Mouse (Mus musculus) splenic B cell, adult 2 months (primary cell): ENCODE measurements around the gene Trim14.

Source experiments
- DNase-seq: peaks from one replicate; pipeline ENCODE4 v3.0.0-alpha.2; 2011; ENCODE audit warnings: low read depth, low spot score
- H3K27me3 ChIP-seq: 2 replicates; pipeline ENCODE4 v1.6.1; 2012; ENCODE audit warnings: mild to moderate bottlenecking, low read length, moderate library complexity, mixed read lengths; ENCODE audit not compliant: control insufficient read depth, poor library complexity, insufficient read depth, severe bottlenecking
- H3K36me3 ChIP-seq: 2 replicates; pipeline ENCODE4 v1.6.1; 2012; ENCODE audit warnings: mild to moderate bottlenecking, low read length, moderate library complexity, mixed read lengths; ENCODE audit not compliant: control insufficient read depth, poor library complexity, insufficient read depth, severe bottlenecking

Trim14 gene

DNA sequence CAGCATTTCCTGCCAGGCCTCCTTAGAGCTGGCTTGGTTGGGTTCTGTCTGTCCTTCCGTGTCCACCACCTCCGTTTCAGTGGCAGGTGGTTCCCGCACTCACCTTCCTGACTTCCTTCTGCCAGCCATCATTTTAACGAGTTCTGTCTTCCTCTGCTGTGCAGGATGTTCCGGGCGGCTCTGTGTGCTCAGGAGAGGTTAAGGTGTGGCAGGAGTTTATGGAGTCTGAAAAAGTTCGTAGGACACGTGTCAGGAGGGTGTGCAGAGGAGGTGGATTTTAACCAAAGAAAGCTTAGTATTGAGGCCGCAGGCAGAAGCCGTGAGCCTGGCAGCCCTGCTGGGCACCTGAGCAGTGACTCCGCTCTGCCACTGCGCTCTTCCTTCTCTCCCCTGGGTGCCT, 40.4 kb downstream of the Trim14 start:
- peaks cover 12% of the 10 kb centered on the region for H3K36me3 ChIP-seq
- H3K27me3 ChIP-seq, result no peaks in the 10 kb centered on the region
- no peak for DNase-seq

DNA sequence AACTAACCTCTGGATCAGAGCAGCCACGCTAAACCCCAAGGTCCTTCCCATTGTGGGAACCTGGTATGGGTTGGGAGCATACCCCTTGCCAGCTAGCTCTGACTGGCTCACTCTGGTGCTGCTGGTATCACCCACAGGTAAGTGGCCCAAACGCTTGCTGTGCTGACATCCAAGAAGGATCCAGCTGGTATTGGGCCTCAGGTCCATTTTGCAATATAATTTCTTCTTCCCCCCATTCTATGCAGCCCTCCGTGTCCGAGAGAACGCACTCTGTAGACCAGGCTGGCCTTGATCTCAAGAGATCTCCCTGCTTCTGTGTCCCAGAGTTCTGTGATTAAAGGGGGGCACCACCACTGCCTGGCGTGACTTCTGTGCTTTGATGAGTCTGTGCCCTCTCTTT, 42.9 kb downstream of the Trim14 start:
- Histone ChIP-seq H3K27me3 (no peaks in the 10 kb centered on the region), H3K36me3 (peaks cover 12% of the 10 kb centered on the region)
- no peak for DNase-seq

DNA sequence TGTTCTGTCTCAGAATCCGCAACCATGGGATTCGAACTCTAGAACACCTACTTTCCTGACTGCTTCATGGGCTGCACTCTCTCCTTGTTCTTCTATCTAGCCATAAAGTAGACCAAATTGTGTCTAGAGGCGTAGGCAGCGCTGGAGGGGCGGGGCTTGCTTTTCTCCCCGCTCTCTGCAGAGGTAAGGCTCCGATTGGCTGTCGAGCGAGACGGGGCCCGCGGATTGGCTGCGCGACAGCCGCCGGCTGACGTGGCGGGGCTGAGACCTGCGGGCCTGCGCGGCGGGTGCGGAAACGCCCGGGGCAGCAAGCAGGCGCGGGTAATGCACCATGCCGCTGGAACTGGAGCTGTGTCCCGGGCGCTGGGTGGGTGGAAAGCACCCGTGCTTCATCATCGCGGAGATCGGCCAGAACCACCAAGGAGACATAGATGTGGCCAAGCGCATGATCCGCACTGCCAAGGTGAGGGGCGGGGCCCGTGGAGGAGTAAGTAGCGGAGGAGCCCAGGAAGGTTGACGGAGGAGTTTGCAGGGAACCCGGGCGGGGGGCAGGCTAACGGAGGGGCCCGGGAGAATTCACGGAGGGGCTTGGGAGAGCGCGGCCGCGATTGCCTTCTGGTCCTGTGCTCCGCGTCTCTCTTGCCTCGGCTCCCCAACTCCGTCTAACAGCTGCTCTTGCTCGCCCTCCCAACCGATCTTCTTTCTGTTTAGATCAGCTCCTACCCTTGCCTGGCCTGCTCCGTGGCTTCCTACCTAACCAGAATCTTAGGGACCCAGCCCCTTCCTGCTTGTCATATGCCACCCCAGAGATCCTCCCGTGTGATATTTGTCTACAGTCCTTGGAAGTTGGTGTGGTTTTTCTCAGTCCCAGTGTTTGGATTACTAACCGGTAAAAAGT, 46.7 kb downstream of the Trim14 start, which contains the start of gene Nans:
TSS of gene Nans (plus strand) at position 221 of the 898 bp plus-strand sequence.
- H3K36me3 ChIP-seq, result peaks cover 7% of the 10 kb centered on the region
- peak; percentile 95 for DNase-seq
- no peaks in the 10 kb centered on the region for H3K27me3 ChIP-seq

DNA sequence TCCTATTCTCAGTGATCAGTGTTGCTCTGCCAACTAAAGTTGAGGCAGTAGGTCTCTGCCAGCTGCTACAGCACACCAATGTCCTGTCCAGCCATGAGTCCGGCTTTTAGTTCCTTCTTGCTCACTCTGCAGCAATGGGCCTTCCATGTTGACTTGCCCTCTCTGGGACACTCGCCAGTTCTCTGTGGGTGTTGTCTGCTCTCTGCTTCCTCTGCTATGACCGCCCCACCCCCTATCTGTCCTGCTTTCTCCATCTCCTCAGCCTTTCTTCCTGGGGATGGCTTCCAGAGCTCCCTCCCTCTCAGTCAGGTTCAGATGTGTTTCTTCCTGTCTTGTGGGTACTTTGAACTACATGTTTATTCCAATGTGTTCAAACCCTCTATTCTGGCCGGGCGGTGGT, 48.6 kb downstream of the Trim14 start:
- no peak for DNase-seq
- Histone ChIP-seq H3K36me3 (no peaks in the 10 kb centered on the region), H3K27me3 (no peaks in the 10 kb centered on the region)

DNA sequence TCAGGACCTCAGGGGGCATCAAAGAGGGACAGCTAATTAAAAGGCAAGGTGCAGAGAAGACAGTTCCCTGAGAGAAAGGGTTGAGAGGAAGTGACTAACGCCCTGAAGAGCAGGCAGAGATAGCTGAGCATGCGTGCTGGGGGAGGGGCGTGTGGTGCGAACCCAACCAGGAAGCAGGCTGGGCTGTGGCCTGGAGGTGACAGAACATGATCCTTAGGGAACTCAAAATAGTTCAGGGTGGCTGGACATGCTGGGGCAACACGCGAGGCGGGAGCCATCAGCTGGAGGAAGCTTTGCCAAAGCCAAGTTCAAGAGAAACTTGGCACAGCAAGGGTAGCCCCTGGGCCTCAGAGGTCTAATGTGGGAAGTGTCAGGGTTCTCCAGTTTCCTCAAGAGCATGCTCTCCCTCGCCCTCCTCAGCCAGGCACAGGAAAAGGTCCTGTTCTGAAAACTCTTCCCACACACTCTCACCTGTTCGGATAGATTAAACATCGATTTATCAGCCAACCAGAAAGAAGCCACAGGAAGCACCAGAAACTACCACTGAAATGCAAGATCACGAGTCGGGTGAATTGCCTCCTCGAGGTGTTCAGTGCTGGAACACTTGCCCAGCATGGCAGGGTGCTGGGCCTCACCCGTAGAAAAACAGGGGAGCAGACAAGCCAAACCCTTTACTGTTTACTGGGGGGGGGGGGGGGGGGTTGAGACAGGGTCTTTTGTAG, 50.1 kb downstream of the Trim14 start:
- peak; percentile 79 for DNase-seq
- H3K27me3 ChIP-seq, result no peaks in the 10 kb centered on the region
- H3K36me3 ChIP-seq, result no peaks in the 10 kb centered on the region

DNA sequence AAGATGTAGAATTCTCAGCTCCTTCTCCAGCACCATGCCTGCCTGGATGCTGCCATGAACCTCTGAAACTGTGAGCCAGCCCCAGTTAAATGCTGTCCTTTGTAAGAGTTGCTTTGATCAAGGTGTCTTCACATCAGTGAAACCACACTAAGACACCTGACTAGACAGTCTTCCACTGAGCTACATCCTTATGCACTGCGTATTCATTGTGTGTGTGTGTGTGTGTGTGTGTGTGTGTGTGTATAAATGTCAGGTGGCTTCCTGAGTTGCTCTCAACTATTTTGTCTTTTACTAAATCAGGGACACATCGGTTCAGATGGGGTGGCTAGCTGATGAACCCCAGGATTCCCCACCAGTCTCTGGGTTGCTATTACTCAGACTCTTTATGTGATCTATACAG, 56.9 kb downstream of the Trim14 start:
- Histone ChIP-seq H3K27me3 (no peaks in the 10 kb centered on the region), H3K36me3 (peaks cover 4% of the 10 kb centered on the region)
- no peak for DNase-seq

DNA sequence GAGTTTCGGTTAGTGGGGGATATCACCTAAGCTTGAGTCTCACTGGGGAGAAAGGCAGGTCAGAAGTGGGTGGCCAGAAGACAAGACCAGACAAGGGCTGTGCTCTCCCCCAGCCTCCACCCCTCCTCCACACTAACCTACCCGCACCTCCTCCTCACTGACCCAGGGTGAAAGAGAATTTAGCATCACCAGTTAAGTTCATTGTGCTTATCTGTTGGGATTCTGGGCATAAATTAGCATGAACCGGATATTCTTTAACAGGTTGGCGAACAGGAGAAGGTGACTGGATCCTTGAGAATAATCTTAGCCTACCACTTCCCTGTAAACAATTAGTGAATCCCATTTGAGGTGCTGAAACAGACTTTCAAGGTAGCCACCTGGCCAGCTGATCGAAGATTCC, 60.8 kb downstream of the Trim14 start:
- H3K36me3 ChIP-seq, result peaks cover 14% of the 10 kb centered on the region
- DNase-seq, result no peak
- no peaks in the 10 kb centered on the region for H3K27me3 ChIP-seq

DNA sequence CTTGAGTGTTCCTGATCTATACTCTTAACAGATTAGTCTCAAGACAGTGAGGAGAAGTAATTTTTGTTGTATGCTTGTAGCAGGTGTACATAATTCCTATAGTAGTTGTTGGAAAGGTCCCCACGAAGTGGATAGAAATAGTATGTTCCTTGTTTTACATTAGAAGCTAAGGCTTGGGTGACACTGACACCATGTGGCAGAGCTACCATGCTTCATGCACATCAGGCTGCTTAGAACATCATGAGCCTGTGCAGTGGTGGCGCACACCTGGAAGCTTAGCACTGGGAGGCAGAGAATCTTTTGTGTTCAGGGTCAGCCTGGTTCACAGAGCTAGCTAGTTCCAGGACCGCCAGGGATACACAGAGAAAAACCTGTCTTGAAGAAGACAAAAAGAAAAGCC, 70.2 kb downstream of the Trim14 start:
- peaks cover 15% of the 10 kb centered on the region for H3K36me3 ChIP-seq
- H3K27me3 ChIP-seq, result no peaks in the 10 kb centered on the region
- peak; percentile 46 for DNase-seq

DNA sequence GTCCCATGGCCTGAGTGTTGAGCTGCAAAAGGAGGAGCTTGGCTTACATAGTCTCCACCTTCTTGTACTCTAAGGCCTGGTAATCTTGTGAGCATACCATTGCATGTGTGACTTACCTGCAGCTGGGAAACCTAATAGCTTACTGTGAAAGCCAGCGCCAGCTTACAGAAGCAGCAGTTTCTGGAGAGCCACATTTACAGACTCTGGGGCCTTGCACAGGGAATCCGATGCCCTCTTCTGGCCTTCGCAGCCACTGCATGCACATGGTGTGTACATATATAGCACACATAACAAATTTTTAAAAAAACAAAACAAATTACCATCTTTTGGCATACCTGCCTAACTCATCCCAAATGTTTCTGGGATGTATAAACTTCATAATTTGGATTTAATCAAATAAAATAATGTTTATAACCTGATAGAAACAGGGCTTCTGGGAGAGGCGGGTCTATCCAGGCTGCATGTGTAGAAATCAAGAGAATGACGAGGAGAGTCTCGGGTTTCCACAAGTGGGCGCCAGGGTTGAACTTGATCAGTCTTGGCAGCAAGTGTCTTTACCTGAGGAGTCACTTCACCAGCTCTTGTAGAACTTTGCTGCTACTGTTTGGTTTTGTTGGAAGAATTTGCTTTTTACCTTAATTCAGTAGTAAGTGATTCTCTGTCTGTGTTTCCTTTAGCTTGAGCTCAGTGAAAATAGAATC, 72.7 kb downstream of the Trim14 start:
- peaks cover 8% of the 10 kb centered on the region for H3K36me3 ChIP-seq
- peak; percentile 73 for DNase-seq

DNA sequence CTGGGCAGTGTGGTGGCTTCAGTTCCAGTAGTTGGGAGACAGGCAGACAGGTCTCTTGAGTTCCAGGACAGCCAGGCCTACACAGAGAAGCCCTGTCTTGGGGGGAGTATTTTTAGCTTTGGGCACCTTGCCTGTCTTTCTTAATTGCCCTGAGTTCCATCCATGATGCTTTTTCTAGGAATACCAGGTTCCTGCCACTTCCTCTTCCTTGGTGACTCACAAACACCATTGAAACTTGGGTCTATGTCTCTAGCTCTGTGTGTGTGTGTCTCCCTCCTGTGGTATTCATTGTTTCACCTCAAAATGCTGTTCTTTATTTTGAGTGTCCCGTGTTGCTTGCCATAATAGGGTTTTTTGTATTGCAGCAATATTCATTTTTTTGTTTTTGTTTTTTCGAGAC, 77.5 kb downstream of the Trim14 start:
- peak; percentile 23 for DNase-seq
- Histone ChIP-seq H3K27me3 (no peaks in the 10 kb centered on the region), H3K36me3 (peaks cover 3% of the 10 kb centered on the region)

More for the DNA sequence above, 72.7 kb downstream of the Trim14 start:
- H3K27me3 ChIP-seq, result no peaks in the 10 kb centered on the region

DNA sequence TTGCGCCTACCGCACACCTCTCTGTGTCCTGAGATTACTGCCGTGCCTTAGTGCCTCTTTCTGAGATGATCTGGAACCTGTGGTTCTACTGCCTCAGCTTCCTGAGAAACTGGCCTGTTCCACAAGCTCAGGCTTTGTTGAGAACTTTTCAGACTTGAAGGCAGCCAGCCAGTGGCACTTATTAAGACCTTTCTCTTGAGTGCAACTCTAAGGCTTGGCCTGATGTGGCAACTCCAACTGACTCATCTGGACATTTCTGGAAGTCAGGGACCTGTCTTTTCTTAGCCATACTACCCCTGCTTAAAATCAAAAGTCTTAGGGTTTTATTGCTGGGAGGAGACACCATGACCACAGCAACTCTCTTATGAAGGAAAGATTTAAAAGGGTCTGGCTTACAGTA, 78.8 kb downstream of the Trim14 start:
- no peak for DNase-seq
- Histone ChIP-seq H3K36me3 (no peaks in the 10 kb centered on the region; the same call in none of the 2 replicates), H3K27me3 (no peaks in the 10 kb centered on the region)

DNA sequence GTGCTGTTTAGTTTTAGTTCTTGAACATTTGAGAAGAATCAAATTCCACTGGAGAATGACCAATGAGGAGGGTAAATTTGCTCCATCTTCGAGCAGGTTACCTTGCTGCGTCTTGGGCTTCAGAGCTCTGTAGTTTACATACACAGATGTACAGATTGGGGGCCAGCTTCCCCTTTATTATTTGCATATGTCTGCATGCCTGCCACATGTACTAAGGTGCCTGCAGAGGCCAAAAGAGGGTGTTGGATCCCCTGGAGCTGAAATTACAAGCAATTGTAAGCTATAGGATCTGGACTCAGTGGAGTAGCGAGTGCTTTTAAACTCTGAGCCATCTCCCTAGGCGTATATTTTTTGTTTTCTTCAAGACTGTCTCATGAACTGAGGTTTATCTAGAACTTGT, 79.2 kb downstream of the Trim14 start:
- DNase-seq, result peak; percentile 61
- no peaks in the 10 kb centered on the region; the same call in none of the 2 replicates for H3K36me3 ChIP-seq

DNA sequence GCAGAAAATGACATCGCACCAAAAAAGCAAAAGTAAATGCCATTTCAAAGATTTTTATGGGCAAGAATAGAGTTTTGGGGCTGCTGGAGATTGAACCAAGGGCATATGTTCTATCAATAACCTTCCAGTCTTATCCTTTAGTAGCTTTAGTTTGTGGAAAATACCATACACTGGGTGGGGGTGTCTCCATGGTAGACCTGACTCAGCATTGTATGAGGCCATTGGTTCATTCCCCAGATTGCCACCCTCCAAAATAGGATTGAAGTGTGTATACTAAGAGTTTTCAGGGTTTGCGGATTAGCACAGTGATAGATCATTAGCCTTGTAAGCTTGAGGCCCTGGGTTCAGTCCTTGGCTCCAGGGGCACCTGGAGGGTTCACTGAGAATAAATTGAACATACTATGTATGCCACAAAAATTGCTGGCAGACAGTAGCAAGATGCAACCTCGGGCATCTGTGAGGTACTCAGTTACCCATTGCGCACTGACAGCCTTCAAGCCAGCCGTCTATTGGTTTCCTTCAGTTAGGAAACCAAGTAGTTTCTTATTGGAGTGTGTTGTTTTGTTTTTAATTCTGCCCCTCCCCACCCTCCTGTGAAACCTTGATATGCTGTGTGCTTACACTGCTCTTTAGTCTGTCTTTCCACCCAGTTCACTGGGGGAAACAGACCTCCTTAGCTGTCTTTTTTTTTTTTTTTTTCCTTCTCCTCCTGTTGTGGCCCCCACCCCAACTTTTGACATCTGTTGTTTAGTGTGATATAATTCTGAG, 81.7 kb downstream of the Trim14 start:
- no peaks in the 10 kb centered on the region for H3K36me3 ChIP-seq

More for the DNA sequence above, 79.2 kb downstream of the Trim14 start:
- no peaks in the 10 kb centered on the region for H3K27me3 ChIP-seq

More for the DNA sequence above, 81.7 kb downstream of the Trim14 start:
- DNase-seq, result no peak
- no peaks in the 10 kb centered on the region for H3K27me3 ChIP-seq
